Comparison of ENCODE assay signal across 8 mouse cellular contexts in the genomic region with DNA sequence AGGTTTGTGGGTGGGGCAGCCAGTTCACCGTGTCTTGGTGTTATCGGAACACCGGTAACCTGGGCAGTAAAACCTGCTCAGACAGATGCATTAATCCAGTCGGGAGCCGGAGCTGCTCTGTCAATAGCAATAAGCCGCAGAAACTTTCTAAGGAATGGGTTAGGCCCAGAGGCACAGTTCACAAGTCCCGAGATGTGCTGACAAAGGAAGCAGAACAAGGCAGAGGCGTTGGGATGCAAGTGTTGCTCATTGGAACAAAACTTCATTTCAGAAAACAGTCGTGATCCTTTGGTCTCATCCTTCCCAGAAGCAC. TPM values are rescaled to one million over a fixed set of nuclear protein-coding genes. Genes with fewer than 3 reads are reported as not detected.
DNase-seq lines count a peak whose midpoint lies in the region; ATAC-seq and TF ChIP-seq lines count a peak whose summit lies in the region.

No protein-coding gene starts in this region.

- no peak for TF ChIP-seq CTCF in cerebellum, adult 2 months (IDR thresholded peaks at IDR 0.05; ENCODE audit: borderline replicate concordance, insufficient read depth, low read depth, low read length)

- H3K36me3 ChIP-seq in megakaryocyte, embryonic 14.5 days (replicated peaks; ENCODE audit: low read length): no peaks in the 10 kb centered on the region
- no peaks in the 10 kb centered on the region for H3K36me3 ChIP-seq in limb, embryonic 13.5 days
- H3K36me3 ChIP-seq in stomach, embryonic 14.5 days (ENCODE audit: control insufficient read depth, insufficient read depth, low read length): no peaks in the 10 kb centered on the region

- H3K9ac ChIP-seq in limb, embryonic 13.5 days: peak overlapping the region; percentile 76
- peak overlapping the region; percentile 65 for H3K9ac ChIP-seq in stomach, embryonic 14.5 days (replicated peaks; ENCODE audit: low read depth, low read length)

- peak overlapping the region; percentile 71 for H3K4me3 ChIP-seq in cerebellum, adult 2 months (replicated peaks; ENCODE audit: insufficient read depth, low read depth, low read length)
- peak overlapping the region; percentile 92 for H3K4me3 ChIP-seq in megakaryocyte, embryonic 14.5 days (replicated peaks)
- peak overlapping the region; percentile 65 for H3K4me3 ChIP-seq in limb, embryonic 13.5 days
- H3K4me3 ChIP-seq in stomach, embryonic 14.5 days (ENCODE audit: low read depth, low read length): peak overlapping the region; percentile 59

- ATAC-seq in megakaryocyte, adult 5-6 weeks (ENCODE audit: poor library complexity, severe bottlenecking): no peak
- ATAC-seq in limb, embryonic 13.5 days (ENCODE audit: low FRiP score, low read depth): no peak
- ATAC-seq in stomach, embryonic 14.5 days (ENCODE audit: insufficient number of reproducible peaks, insufficient read depth, low FRiP score, low read depth): peak; percentile 51; the same call in 1 of the 2 replicates
- ATAC-seq in granulocyte monocyte progenitor cell, adult 5-6 weeks (replicated peaks; ENCODE audit: poor library complexity, severe bottlenecking): no peak

- peak overlapping the region; percentile 91 for H3K4me2 ChIP-seq in limb, embryonic 13.5 days (replicated peaks)
- peak overlapping the region; percentile 87 for H3K4me2 ChIP-seq in stomach, embryonic 14.5 days (replicated peaks; ENCODE audit: low read depth, low read length)

- no peak for TF ChIP-seq POLR2A in cerebellum, adult 2 months (IDR thresholded peaks at IDR 0.05; ENCODE audit: borderline replicate concordance, insufficient read depth, low read length)

- H3K27me3 ChIP-seq in cerebellum, adult 2 months (ENCODE audit: control insufficient read depth, insufficient read depth, low read length): no peaks in the 10 kb centered on the region
- peaks cover 11% of the 10 kb centered on the region for H3K27me3 ChIP-seq in megakaryocyte, embryonic 14.5 days (replicated peaks)
- H3K27me3 ChIP-seq in limb, embryonic 13.5 days: peaks cover 41% of the 10 kb centered on the region
- H3K27me3 ChIP-seq in stomach, embryonic 14.5 days (ENCODE audit: control insufficient read depth, insufficient read depth, low read length): no peaks in the 10 kb centered on the region

- no peak overlapping the region for H3K27ac ChIP-seq in cerebellum, adult 2 months (ENCODE audit: insufficient read depth, low read length)
- peak overlapping the region; percentile 55; the same call in 1 of the 2 replicates for H3K27ac ChIP-seq in limb, embryonic 13.5 days
- peak overlapping the region; percentile 92 for H3K27ac ChIP-seq in stomach, embryonic 14.5 days (ENCODE audit: low read length)

- WGBS in cerebellum, adult 2 months: 7% methylated on average over 9 of the region's 9 CpGs
- 2% methylated on average over 9 of the region's 9 CpGs for WGBS in limb, embryonic 13.5 days
- WGBS in stomach, embryonic 14.5 days: 2% methylated on average over 9 of the region's 9 CpGs

- H3K4me1 ChIP-seq in cerebellum, adult 2 months (ENCODE audit: control insufficient read depth, insufficient read depth, low read length): no peaks in the 10 kb centered on the region
- H3K4me1 ChIP-seq in megakaryocyte, embryonic 14.5 days: peaks cover 17% of the 10 kb centered on the region
- H3K4me1 ChIP-seq in limb, embryonic 13.5 days: peaks cover 12% of the 10 kb centered on the region
- H3K4me1 ChIP-seq in stomach, embryonic 14.5 days (ENCODE audit: control insufficient read depth, insufficient read depth, low read length): no peaks in the 10 kb centered on the region

- DNase-seq in cerebellum, adult 2 months: no peak
- DNase-seq in cerebellum, postnatal 25 days: no peak
- DNase-seq in cerebellum, adult 11 months: no peak

- no peaks in the 10 kb centered on the region for H3K9me3 ChIP-seq in megakaryocyte, embryonic 14.5 days
- no peaks in the 10 kb centered on the region for H3K9me3 ChIP-seq in limb, embryonic 13.5 days
- H3K9me3 ChIP-seq in stomach, embryonic 14.5 days (ENCODE audit: control insufficient read depth, low read depth, low read length): no peaks in the 10 kb centered on the region

RNA-seq across cellular contexts. Expression of a gene that starts 6.5 kb away (rescaled TPM):
- 4.5 and 4.7 TPM in 2 replicates for polyA plus RNA-seq in cerebellum, adult 2 months (2012; rRNA removed)
- polyA plus RNA-seq in megakaryocyte, embryonic 14.5 days (2012; ENCODE audit: insufficient read depth, low replicate concordance): 1.2 TPM in 1 of 2 replicates, not detected in the other
- 1.2 and 2.1 TPM in 2 replicates for total RNA-seq in megakaryocyte, adult 5-6 weeks (2015)
- 0.70 and 1.6 TPM in 2 replicates for total RNA-seq in megakaryocyte, adult 5-6 weeks (2017)
- polyA plus RNA-seq in limb, embryonic 13.5 days (2015; fragmentation: Nextera tagmentation; extraction: Ambion mirVana): 7.8 and 9.8 TPM in 2 replicates
- polyA plus RNA-seq in stomach, embryonic 14.5 days (2014; fragmentation: Nextera tagmentation; extraction: Ambion mirVana): 11.7 and 12.3 TPM in 2 replicates
- 1.9 and 2.7 TPM in 2 replicates for total RNA-seq in granulocyte monocyte progenitor cell, adult 5-6 weeks (2014; fragmentation: Nextera tagmentation)
- total RNA-seq in granulocyte monocyte progenitor cell, adult 5-6 weeks (2017): 5.9 and 11.2 TPM in 2 replicates
